Mouse (Mus musculus) embryonic facial prominence, embryonic 10.5 days (tissue): ENCODE results near the gene Asb14. TPM values are rescaled to one million over a fixed set of nuclear protein-coding genes. Genes with fewer than 3 reads are reported as not detected.

Experiments used
- DNase-seq: peaks from one replicate; pipeline ENCODE4 v3.0.0-alpha.2; 2017; ENCODE audit warnings: low spot score
- H3K27ac ChIP-seq: fragments of 300-500 bp; sonication (generic); replicated peaks from 2 replicates; pipeline ENCODE4 v1.5.1; 2016; ENCODE audit warnings: mild to moderate bottlenecking
- H3K27me3 ChIP-seq: fragments of 300-500 bp; sonication (generic); replicated peaks from 2 replicates; pipeline ENCODE4 v1.6.1; 2016; ENCODE audit warnings: low read depth, mild to moderate bottlenecking; ENCODE audit not compliant: poor library complexity, severe bottlenecking
- H3K36me3 ChIP-seq: fragments of 300-500 bp; sonication (generic); replicated peaks from 2 replicates; pipeline ENCODE4 v1.6.1; 2016; ENCODE audit warnings: mild to moderate bottlenecking, moderate library complexity
- H3K4me1 ChIP-seq: fragments of 300-500 bp; sonication (generic); 2 replicates; pipeline ENCODE4 v1.6.1; 2016
- H3K4me3 ChIP-seq: fragments of 300-500 bp; sonication (generic); 2 replicates; pipeline ENCODE4 v1.5.1; 2016; ENCODE audit warnings: mild to moderate bottlenecking, moderate library complexity
- H3K9me3 ChIP-seq: fragments of 300-500 bp; sonication (generic); 2 replicates; pipeline ENCODE4 v1.6.1; 2016; ENCODE audit warnings: mild to moderate bottlenecking
- WGBS: fragments of 180-500 bp; shearing (Covaris S2); methylation state at CpG from one replicate; pipeline ENCODE4 v1.1.7; 2016; 5-methylcytosine and 5-hydroxymethylcytosine counted together
- polyA plus RNA-seq: library from polyadenylated mRNA; unstranded; fragments of >200 nt; fragmentation: Nextera tagmentation; extraction: Ambion mirVana; gene quantifications from 2 replicates; pipeline ENCODE4 v1.2.1, GENCODE M21; 2016

Gene Asb14
- polyA plus RNA-seq: not detected in 2 replicates

DNA sequence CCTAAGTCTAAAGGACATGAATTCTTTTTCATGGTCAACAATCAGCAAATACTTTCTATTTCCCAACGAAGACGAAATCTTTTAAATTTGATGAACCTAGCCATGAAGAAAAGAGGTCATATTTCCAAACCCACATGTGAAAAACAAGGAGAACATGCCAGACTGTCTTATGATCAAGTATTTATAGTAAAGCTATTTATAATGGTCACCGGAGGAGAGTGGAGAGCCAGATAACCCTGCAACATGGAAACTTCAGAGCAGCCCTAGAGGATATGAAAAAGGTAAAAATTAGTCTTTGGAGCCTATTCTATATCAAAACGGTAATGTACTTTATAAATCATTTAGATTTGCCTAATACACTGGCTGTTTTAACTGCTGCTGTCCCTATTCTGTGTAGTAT, at the start of gene Asb14:
TSS of gene Asb14 (plus strand) at position 166 of the 400 bp plus-strand sequence.
- Histone ChIP-seq H3K36me3 (no peaks in the 10 kb centered on the region), H3K27ac (no peak within 1 kb of the TSS), H3K9me3 (no peaks in the 10 kb centered on the region), H3K4me3 (no peak within 1 kb of the TSS), H3K4me1 (peaks cover 6% of the 10 kb centered on the region; the same call in 1 of the 2 replicates), H3K27me3 (no peaks in the 10 kb centered on the region)
- no peak for DNase-seq
- 93% methylated on average over 4 of the region's 4 CpGs for WGBS

DNA sequence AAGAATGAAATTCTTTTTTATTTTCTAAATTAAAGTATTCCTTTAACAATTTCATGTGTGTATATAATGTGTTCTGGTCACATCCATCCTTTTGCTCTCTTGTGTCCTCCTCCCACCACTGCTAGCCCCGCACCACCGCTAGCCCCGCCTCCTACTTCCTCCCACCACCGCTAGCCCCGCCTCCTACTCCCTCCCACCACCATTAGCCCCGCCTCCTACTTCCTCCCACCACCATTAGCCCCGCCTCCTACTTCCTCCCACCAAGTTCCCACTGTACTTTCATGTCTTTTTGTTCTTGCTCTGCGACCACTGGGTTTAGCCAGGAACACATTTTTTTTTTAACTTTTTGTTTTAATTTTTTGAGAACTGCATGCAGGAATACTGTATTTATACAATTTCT, 41.3 kb upstream of the Asb14 start:
- 75% methylated on average over 8 of the region's 8 CpGs for WGBS
- Histone ChIP-seq H3K4me1 (no peaks in the 10 kb centered on the region), H3K27me3 (no peaks in the 10 kb centered on the region), H3K36me3 (no peaks in the 10 kb centered on the region), H3K9me3 (no peaks in the 10 kb centered on the region), H3K27ac (no peak overlapping the region), H3K4me3 (no peak overlapping the region)
- DNase-seq: no peak

DNA sequence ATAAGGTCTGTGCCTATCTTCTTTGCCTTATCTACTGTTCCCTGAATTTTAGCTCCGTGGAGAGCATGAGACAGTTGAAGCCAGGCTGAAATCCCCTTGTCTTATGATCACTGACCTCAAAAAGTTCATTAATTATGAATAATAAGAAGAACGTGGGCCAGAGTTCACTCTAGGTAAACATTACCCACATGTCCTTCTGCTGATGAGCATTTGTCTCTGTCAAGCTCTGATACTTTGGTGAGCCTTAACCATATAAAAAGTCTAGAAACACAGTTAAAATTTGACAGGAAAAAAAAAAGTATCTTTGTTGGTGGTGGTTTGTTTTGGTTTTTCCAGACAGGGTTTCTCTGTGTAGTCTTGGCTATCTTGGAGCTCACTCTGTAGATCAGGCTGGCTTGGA, 40.3 kb upstream of the Asb14 start:
- Histone ChIP-seq H3K4me3 (no peak overlapping the region), H3K27ac (no peak overlapping the region), H3K27me3 (no peaks in the 10 kb centered on the region), H3K9me3 (no peaks in the 10 kb centered on the region), H3K36me3 (no peaks in the 10 kb centered on the region), H3K4me1 (no peaks in the 10 kb centered on the region)
- no peak for DNase-seq
- 84% methylated on average over 2 of the region's 2 CpGs for WGBS

DNA sequence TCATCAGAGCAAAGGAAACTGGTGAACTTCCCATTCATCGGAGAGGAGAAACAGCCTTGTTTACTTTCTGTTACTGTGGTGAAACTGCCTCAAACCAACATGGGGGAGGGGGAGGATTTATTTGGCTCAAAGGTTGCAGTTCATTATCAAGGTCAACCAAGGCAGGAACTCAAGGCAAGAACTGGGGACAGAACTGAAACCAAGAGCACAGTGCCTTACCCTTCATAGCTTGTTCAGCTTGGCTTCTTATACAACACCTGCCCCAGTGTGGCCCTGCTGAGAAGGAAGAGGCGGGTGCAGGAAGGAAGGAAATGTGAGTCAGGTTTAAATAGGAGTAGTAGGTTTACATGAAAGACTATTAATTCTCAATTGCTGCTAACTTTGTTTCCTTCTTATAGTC, 36.0 kb upstream of the Asb14 start:
- H3K27me3 ChIP-seq: no peaks in the 10 kb centered on the region
- no peak overlapping the region for H3K27ac ChIP-seq
- no peaks in the 10 kb centered on the region for H3K9me3 ChIP-seq
- DNase-seq: no peak
- H3K4me1 ChIP-seq: no peaks in the 10 kb centered on the region
- no peak overlapping the region for H3K4me3 ChIP-seq
- H3K36me3 ChIP-seq: no peaks in the 10 kb centered on the region
- WGBS: 65% methylated on average over 2 of the region's 2 CpGs

DNA sequence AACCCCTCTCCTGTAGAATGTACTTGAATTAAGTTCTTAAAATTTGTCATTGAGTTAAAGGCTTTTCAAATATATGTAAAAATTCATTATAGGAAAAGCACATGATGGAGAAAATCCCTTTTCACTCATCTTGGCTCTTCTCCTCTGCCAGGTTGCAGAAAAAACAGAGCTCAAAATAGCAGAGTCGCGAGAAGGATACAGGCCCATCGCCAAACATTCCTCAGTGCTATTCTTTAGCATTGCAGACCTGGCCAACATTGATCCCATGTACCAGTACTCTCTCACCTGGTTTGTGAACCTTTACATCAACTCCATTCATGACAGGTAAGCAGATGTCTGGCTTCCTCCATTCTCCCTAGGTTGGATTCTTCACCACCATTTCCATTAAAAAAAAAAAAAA, 35.3 kb upstream of the Asb14 start:
- Histone ChIP-seq H3K4me3 (no peak overlapping the region), H3K9me3 (no peaks in the 10 kb centered on the region), H3K27ac (no peak overlapping the region), H3K36me3 (no peaks in the 10 kb centered on the region), H3K4me1 (no peaks in the 10 kb centered on the region), H3K27me3 (no peaks in the 10 kb centered on the region)
- 86% methylated on average over 3 of the region's 3 CpGs for WGBS
- DNase-seq: no peak

DNA sequence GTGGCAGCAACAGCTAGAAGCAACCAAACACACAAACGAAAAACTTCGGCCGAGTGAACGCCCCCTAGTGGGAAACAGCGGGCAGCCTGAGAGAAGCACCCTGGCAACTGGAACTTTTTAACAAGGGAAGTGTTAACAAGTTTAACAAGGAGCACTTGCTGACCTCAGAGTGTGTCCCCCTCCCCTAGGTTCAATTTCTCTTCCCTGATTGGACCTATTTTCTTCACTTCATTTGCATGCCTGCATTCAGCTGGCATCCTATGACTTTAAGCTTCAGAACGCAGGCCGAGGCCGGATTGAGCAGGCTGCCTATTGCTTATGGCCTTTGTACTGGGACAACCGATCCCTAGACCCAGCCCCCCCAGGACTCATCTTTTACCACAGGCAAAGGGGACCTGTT, 27.0 kb upstream of the Asb14 start:
- Histone ChIP-seq H3K4me1 (no peaks in the 10 kb centered on the region), H3K9me3 (no peaks in the 10 kb centered on the region), H3K27me3 (no peaks in the 10 kb centered on the region), H3K36me3 (no peaks in the 10 kb centered on the region), H3K4me3 (no peak overlapping the region), H3K27ac (no peak overlapping the region)
- WGBS: 71% methylated on average over 9 of the region's 9 CpGs
- DNase-seq: peak; percentile 15

DNA sequence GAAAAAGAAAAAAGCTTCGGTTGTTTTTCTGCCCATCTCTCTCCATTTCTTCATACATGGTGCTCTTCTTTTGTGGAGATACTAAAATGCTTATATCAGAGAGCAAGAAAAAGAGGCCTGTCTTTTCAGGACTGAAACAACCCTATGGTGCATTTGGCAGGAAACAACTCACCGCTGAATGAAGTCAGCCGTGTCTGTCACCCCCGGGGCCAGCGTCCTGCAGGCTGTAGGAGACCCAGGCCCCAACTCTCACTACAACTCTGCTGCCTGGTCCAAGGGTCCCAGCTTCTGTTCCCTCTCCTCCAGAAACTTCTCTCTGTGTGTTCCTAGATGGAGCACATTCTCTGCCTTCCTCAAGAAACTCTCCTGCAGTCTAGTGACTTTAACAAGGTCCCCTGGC, 26.1 kb upstream of the Asb14 start:
- Histone ChIP-seq H3K9me3 (no peaks in the 10 kb centered on the region), H3K4me3 (no peak overlapping the region), H3K27me3 (no peaks in the 10 kb centered on the region), H3K27ac (no peak overlapping the region), H3K4me1 (no peaks in the 10 kb centered on the region), H3K36me3 (no peaks in the 10 kb centered on the region)
- DNase-seq: no peak
- 81% methylated on average over 5 of the region's 5 CpGs for WGBS

DNA sequence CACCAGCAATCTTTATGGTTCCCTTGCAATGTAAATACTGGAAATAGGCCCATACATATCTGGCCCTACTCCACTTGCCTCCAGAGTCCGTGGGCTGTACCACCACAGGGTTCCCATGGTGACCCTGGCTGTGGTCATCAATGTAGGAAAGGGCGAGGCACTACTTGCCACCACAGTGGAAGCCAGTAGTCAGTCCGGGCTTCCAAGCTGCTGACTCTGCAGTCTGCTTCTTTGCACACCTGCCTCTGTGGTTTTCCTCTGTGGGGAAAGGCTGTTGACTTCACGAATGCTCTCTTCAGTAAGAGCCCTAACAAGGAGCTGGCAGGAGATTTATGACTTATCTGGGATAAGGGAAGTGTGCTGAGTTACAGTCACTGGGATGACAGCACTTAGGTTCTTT, 15.6 kb upstream of the Asb14 start:
- DNase-seq: no peak
- Histone ChIP-seq H3K9me3 (no peaks in the 10 kb centered on the region), H3K36me3 (no peaks in the 10 kb centered on the region), H3K4me3 (no peak overlapping the region), H3K4me1 (no peaks in the 10 kb centered on the region), H3K27me3 (no peaks in the 10 kb centered on the region), H3K27ac (no peak overlapping the region)
- 80% methylated on average over 4 of the region's 4 CpGs for WGBS

DNA sequence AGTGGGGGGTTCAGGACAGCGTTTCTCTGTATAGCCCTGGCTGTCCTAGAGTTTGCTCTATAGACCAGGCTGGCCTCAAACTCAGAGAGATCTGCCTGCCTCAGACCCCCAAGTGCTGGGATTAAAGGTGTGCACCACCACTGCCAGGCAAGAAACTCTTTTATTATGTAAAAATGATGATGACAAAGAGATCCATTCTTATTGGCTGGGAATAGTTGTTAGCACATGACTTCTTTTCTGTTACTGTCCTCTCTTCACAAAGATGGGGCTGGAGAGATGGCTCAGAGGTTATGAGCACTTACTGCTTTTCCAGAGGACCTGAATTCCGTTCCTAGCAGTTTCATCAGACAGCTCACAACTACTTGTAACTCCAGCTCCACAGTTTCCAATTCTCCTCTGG, 14.4 kb upstream of the Asb14 start:
- WGBS: 74% methylated on average over 2 of the region's 2 CpGs
- no peaks in the 10 kb centered on the region for H3K36me3 ChIP-seq
- no peaks in the 10 kb centered on the region for H3K9me3 ChIP-seq
- no peak overlapping the region for H3K27ac ChIP-seq
- DNase-seq: no peak
- no peak overlapping the region for H3K4me3 ChIP-seq
- H3K27me3 ChIP-seq: no peaks in the 10 kb centered on the region
- no peaks in the 10 kb centered on the region for H3K4me1 ChIP-seq

DNA sequence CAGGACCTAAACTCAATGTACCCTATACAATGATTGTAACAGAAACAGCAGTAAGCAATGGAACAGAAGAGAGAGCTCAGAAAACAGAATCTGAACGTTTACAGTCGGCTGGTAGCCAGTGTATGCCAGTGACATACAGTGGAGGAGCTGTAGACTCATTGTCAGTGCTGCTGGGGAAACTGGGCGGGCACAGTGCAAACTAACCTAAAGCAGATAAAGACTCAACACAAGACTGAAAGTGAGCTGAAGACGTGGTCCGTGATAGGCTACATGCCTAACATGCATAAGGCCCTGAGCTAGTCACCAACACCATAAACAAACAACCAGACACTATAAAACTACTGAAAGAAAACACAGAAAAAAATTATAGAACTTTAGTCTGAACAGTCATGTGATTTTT, 12.7 kb upstream of the Asb14 start:
- 86% methylated on average over 5 of the region's 5 CpGs for WGBS
- no peak overlapping the region for H3K27ac ChIP-seq
- H3K36me3 ChIP-seq: no peaks in the 10 kb centered on the region
- no peaks in the 10 kb centered on the region for H3K9me3 ChIP-seq
- DNase-seq: no peak
- no peaks in the 10 kb centered on the region for H3K27me3 ChIP-seq
- H3K4me3 ChIP-seq: no peak overlapping the region
- no peaks in the 10 kb centered on the region for H3K4me1 ChIP-seq

DNA sequence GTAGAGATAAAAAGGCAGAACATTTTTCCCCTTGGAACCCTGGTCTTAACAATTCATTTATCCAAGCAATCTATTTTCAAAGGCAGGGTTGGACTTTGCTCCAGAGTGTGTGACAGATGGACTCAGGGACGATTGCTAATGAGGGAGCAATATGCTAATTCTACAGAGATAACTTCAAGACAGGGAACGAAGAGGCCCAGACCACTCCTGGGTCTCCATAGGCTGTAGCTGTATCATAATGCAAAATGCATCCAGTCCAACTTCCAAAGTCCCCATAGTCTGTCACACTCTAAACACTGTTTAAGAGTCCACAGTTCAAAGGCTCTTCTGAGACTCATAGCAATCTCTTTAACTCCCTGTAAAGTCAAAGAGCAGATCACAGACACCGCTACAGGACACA, 7.1 kb upstream of the Asb14 start:
- Histone ChIP-seq H3K27ac (no peak overlapping the region), H3K4me1 (no peaks in the 10 kb centered on the region), H3K4me3 (no peak overlapping the region), H3K27me3 (no peaks in the 10 kb centered on the region), H3K36me3 (no peaks in the 10 kb centered on the region), H3K9me3 (no peaks in the 10 kb centered on the region)
- 83% methylated on average over 3 of the region's 3 CpGs for WGBS
- DNase-seq: no peak

DNA sequence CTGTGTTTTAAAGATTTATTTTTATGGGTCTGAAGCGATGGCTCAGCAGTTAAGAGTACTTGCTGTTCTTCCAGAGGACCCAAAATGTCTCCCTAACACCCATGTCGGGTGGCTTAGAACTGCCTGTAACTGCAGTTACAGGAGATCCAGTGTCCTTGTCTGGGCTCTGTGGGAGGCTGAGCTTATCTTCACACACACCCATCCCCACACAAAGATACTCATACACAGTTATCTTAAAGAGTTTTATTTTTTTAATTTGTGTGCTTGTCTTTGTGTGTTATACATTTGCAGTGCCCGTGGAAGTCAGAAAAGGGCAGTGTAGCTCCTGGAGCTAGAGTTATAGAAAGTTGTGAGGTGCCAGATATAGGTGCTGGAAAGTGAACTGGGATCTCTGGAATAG, 3.6 kb upstream of the Asb14 start:
- H3K36me3 ChIP-seq: no peaks in the 10 kb centered on the region
- no peaks in the 10 kb centered on the region for H3K4me1 ChIP-seq
- 93% methylated on average over 3 of the region's 3 CpGs for WGBS
- H3K4me3 ChIP-seq: no peak overlapping the region
- H3K27ac ChIP-seq: no peak overlapping the region
- no peaks in the 10 kb centered on the region for H3K9me3 ChIP-seq
- H3K27me3 ChIP-seq: no peaks in the 10 kb centered on the region
- no peak for DNase-seq

DNA sequence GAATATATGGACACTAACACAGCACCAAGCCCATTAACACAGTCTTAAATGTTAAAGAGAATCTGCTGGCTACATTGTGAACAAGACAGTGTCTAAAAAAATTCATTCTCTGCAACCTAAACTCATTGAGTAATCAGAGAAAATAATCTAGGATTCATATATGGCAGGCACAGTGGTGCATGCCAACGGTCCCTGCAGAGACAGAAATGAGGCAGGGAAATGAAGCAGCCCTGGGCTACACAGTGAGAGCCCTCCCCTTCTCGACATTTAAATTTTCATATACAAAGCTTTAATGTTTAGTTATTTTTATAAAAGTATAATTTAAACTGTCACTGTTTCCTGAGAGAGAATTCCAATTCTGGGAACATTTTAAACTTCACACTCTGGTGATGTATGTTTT, 5.1 kb downstream of the Asb14 start:
- Histone ChIP-seq H3K27me3 (no peaks in the 10 kb centered on the region), H3K36me3 (no peaks in the 10 kb centered on the region), H3K4me1 (peaks cover 6% of the 10 kb centered on the region; the same call in 1 of the 2 replicates), H3K4me3 (no peak overlapping the region), H3K27ac (no peak overlapping the region), H3K9me3 (no peaks in the 10 kb centered on the region)
- 84% methylated on average over 2 of the region's 2 CpGs for WGBS
- no peak for DNase-seq

DNA sequence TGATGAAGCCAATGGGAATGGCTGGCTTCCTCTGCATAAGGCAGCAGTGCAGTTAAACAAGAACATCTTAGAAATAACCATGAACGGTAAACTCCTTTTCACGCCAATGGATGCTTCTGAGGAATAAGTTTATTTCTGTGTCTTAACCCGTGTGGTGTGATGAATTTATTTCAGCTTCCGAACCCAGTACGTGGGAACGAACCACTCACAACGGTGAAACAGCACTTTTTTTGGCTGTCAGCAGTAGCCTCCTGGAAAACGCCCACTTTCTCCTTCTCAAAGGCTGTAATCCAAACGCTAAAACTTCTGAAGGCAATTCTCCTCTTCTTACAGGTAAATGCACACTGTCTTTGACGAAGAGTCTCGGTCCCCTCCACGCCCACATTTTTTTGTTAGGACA, 6.5 kb downstream of the Asb14 start:
- H3K36me3 ChIP-seq: no peaks in the 10 kb centered on the region
- no peaks in the 10 kb centered on the region for H3K27me3 ChIP-seq
- 88% methylated on average over 12 of the region's 12 CpGs for WGBS
- no peak overlapping the region for H3K27ac ChIP-seq
- no peaks in the 10 kb centered on the region for H3K9me3 ChIP-seq
- peaks cover 6% of the 10 kb centered on the region; the same call in 1 of the 2 replicates for H3K4me1 ChIP-seq
- H3K4me3 ChIP-seq: no peak overlapping the region
- no peak for DNase-seq
